Mouse (Mus musculus): Measurements from ENCODE around the gene Exog.

DNA sequence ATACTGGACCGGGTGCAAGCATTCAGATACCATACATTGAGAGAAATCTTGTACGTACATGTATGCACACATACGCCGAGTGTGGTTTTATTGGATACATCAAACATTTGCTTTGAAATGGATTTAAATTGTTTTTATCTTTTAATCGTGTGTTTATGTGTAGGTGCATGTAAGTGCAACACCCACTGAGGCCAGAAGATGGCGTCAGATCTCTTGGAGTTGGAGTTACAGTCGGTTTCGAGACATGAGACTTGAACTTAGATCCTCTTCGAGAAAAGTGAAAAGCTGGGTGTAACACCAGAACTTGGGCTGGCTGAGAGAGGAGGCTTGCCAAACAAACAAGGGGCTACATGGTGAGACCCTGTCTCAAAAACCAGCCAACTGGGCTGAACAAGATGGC lies 58.9 kb downstream of the Exog start:
- no peak for TF ChIP-seq CTCF (IDR thresholded peaks at IDR 0.05; ENCODE audit: control insufficient read depth, insufficient read depth, insufficient replicate concordance, low read depth, low read length)
- no peak for TF ChIP-seq POLR2A (IDR thresholded peaks at IDR 0.05; ENCODE audit: control insufficient read depth, low read depth, low read length)
